Mouse (Mus musculus) neural tube, embryonic 13.5 days (tissue): Measurements from ENCODE around the gene Xk. TPM values are rescaled to one million over a fixed set of nuclear protein-coding genes. Genes with fewer than 3 reads are reported as not detected.

Source experiments
- ATAC-seq: fragments of 200-750 bp; cut with Nextera tagmentation; 2 replicates; pipeline ENCODE4 v1.8.0; 2017; ENCODE audit warnings: low read depth, mild to moderate bottlenecking, moderate TSS enrichment, moderate library complexity
- H3K27ac ChIP-seq: fragments of 300-500 bp; sonication (generic); replicated peaks from 2 replicates; pipeline ENCODE4 v1.5.1; 2015; ENCODE audit warnings: moderate library complexity, mild to moderate bottlenecking, inconsistent platforms
- H3K27me3 ChIP-seq: fragments of 300-500 bp; sonication (generic); 2 replicates; pipeline ENCODE4 v1.6.1; 2015; ENCODE audit warnings: mild to moderate bottlenecking, inconsistent platforms
- H3K36me3 ChIP-seq: fragments of 300-500 bp; sonication (generic); 2 replicates; pipeline ENCODE4 v1.6.1; 2015; ENCODE audit warnings: mild to moderate bottlenecking, inconsistent platforms
- H3K4me1 ChIP-seq: fragments of 300-500 bp; sonication (generic); replicated peaks from 2 replicates; pipeline ENCODE4 v1.6.1; 2015; ENCODE audit warnings: inconsistent platforms
- H3K4me2 ChIP-seq: fragments of 300-500 bp; sonication (generic); 2 replicates; pipeline ENCODE4 v1.6.1; 2015; ENCODE audit warnings: inconsistent platforms, mild to moderate bottlenecking, moderate library complexity
- H3K4me3 ChIP-seq: fragments of 300-500 bp; sonication (generic); 2 replicates; pipeline ENCODE4 v1.5.1; 2015; ENCODE audit warnings: mild to moderate bottlenecking, inconsistent platforms
- H3K9ac ChIP-seq: fragments of 300-500 bp; sonication (generic); 2 replicates; pipeline ENCODE4 v1.6.1; 2015; ENCODE audit warnings: moderate library complexity, mild to moderate bottlenecking, inconsistent platforms
- H3K9me3 ChIP-seq: fragments of 300-500 bp; sonication (generic); 2 replicates; pipeline ENCODE4 v1.6.1; 2016; ENCODE audit warnings: inconsistent platforms
- WGBS: fragments of 180-500 bp; shearing (Covaris S2); methylation state at CpG from one replicate; pipeline ENCODE4 v1.1.7; 2015; 5-methylcytosine and 5-hydroxymethylcytosine counted together
- polyA plus RNA-seq: library from polyadenylated mRNA; unstranded; fragments of >200 nt; fragmentation: Nextera tagmentation; extraction: Ambion mirVana; gene quantifications from 2 replicates; pipeline ENCODE4 v1.2.1, GENCODE M21; 2015

Gene Xk
- polyA plus RNA-seq: 2.7 and 3.5 TPM in 2 replicates

DNA sequence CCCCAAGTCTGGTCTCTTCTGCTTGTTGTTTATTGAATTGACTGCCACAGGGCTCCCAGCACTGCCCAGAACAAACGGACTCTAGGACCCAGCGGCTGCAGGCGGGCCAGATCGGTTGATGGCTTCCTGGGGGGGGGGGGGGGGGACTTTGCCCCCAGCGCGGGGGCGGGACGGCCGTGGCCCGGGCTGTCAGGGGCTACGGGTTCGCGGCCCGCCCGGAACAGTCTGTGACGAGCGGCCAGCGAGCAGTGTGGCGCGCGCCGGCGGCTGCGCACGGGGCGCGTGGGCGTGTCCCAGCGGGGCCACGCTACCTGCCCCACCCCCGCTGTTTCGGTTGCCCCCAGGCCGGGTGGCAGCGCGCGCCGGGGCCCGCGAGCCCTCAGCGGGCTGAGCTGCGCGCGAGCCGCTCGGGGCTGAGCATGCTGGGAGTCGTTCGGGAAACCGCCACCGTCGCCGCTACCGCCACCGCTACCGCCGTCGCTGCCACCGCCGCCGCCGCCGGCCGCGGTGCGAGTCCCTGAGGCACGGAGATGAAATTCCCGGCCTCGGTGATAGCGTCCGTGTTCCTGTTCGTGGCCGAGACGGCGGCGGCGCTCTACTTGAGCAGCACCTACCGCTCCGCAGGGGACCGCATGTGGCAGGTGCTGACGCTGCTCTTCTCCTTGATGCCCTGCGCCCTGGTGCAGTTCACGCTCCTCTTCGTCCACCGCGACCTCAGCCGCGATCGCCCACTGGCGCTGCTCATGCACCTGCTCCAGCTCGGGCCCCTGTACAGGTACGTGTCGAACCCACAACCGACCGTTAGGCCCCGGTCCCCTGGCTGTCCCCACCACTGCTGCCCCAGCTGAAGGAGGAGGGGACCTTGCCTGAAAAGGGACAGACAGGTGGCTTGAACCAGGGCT is at the start of gene Xk:
Gene Xk (plus strand): TSS at position 297 of the 902 bp plus-strand sequence.
- Histone ChIP-seq H3K27me3 (no peaks in the 10 kb centered on the region), H3K4me1 (no peaks in the 10 kb centered on the region), H3K36me3 (no peaks in the 10 kb centered on the region), H3K9ac (peak within 1 kb of the TSS; percentile 75), H3K4me2 (peak within 1 kb of the TSS; percentile 54), H3K27ac (peak within 1 kb of the TSS; percentile 38), H3K4me3 (peak within 1 kb of the TSS; percentile 57), H3K9me3 (no peaks in the 10 kb centered on the region)
- ATAC-seq: peak; percentile 95
- 13% methylated on average over 58 of the region's 94 CpGs for WGBS

DNA sequence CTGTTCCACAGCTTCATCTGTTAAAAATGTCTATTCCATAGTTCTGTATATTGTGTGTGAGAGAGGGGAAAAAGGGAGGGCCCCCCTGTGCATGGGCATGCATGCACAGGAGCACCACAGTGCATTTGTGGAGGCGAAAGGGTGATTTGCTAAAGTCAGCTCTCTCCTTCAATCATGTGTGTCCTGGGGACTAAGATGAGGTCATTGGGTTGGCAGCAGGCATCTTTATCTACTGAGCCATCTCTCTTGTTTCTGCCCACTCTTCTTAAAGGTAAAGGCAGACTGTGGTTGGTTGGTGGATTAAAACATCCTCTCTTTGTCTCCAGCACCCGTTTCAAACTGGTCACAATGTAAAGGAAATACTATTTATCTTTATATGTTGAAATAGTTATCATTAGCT is 45.5 kb upstream of the Xk start:
- Histone ChIP-seq H3K27ac (no peak overlapping the region), H3K4me2 (no peak overlapping the region), H3K27me3 (no peaks in the 10 kb centered on the region), H3K9ac (no peak overlapping the region), H3K9me3 (no peaks in the 10 kb centered on the region), H3K4me3 (no peak overlapping the region), H3K4me1 (no peaks in the 10 kb centered on the region), H3K36me3 (no peaks in the 10 kb centered on the region)
- ATAC-seq: no peak
- WGBS: 82% methylated on average over 2 of the region's 2 CpGs

- H3K27me3 ChIP-seq: no peaks in the 10 kb centered on the region
- WGBS: 53% methylated on average over 5 of the region's 5 CpGs
- no peaks in the 10 kb centered on the region for H3K9me3 ChIP-seq
- no peak overlapping the region for H3K9ac ChIP-seq
- H3K4me2 ChIP-seq: no peak overlapping the region
- no peaks in the 10 kb centered on the region for H3K36me3 ChIP-seq
- peak; percentile 63; the same call in 1 of the 2 replicates for ATAC-seq
- no peak overlapping the region for H3K4me3 ChIP-seq
- H3K4me1 ChIP-seq: no peaks in the 10 kb centered on the region
- H3K27ac ChIP-seq: no peak overlapping the region
Measured at GRCm38 (mm10) chrX:9240737-9241591, 31.6 kb upstream of the Xk start.

DNA sequence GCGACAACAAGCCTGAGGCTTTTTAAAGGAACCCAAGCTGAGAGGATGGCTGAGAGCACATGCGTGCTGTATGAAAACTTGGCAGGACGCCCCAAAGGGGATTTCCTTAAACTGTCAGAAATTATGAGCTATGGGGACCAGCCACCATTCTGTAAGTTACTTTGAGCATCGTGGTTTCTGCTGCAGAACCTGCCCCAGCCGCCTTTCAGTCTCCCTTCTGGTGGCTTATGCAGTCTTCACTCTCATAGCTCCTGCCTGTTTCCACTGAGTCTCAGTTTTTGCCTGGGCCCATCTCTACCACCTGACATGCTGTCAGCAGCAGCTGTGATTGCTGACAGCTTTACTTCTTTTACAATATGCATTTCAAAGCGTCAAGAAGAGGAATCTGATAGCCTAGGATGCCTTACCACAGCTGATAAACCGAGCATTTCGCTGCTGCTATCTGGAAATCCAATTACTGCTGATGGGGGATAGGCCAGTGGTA is 29.1 kb upstream of the Xk start:
- H3K4me1 ChIP-seq: no peaks in the 10 kb centered on the region
- ATAC-seq: no peak
- WGBS: 67% methylated on average over 8 of the region's 8 CpGs
- H3K9me3 ChIP-seq: no peaks in the 10 kb centered on the region
- H3K36me3 ChIP-seq: no peaks in the 10 kb centered on the region
- no peak overlapping the region for H3K4me3 ChIP-seq
- no peak overlapping the region for H3K4me2 ChIP-seq
- no peak overlapping the region for H3K9ac ChIP-seq
- H3K27ac ChIP-seq: no peak overlapping the region
- H3K27me3 ChIP-seq: no peaks in the 10 kb centered on the region

DNA sequence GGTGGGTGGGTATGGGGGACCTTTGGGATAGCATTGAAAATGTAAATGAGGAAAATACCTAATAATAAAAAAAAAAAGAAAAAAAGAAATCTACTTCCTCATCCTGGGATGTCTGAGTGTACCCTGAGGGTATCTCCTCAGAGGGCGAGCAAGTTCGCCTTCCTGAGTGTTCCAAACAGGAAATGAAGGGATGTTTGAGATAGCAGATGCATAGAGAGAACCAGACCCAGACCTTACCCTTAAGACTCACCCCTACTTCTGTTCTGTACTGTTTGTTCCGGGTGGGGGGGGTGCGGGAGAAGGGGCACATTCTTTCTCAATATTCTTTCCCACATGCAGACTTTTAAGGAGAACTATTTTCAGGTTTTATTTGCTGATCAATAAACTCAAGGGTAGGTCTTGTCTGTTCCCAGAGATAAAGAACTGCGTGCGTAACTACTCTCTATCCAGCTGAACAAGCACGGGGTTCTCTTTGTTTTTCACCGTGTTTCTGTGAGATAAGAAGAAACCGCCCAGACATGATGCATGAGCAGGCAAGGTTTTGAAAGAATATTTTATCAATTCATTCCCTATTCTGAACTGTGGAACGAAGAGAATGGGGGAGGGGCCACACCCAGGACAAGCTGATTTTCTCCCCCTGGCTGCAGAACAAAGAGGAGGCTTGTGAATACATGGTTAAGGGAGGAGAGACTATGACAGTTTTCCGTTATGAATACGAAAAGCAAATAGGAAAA is 27.8 kb upstream of the Xk start:
- Histone ChIP-seq H3K27me3 (no peaks in the 10 kb centered on the region), H3K4me3 (no peak overlapping the region), H3K9me3 (no peaks in the 10 kb centered on the region), H3K27ac (no peak overlapping the region), H3K36me3 (no peaks in the 10 kb centered on the region), H3K4me2 (no peak overlapping the region), H3K9ac (no peak overlapping the region), H3K4me1 (no peaks in the 10 kb centered on the region)
- 75% methylated on average over 12 of the region's 12 CpGs for WGBS
- no peak for ATAC-seq

DNA sequence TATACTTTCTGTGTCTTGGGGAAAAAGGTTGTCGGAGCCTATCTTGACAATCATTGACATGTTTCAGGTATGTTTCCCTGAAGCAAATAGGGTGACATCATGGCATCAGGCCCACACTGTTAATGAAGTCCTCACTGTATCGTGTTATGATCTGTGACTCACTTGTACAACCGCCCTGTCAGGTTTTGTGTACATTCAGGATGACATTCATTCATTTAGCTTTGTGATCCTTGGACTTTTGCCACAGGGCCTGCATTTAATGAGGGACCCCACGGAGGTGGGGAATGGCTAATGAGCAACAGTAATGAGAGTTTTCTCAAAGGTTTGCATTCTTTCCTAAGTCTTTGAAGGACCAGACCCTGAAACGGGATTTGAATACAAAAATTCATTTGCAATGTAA is 23.6 kb upstream of the Xk start:
- H3K36me3 ChIP-seq: no peaks in the 10 kb centered on the region
- no peaks in the 10 kb centered on the region for H3K27me3 ChIP-seq
- 55% methylated on average over 5 of the region's 5 CpGs for WGBS
- H3K9ac ChIP-seq: no peak overlapping the region
- no peaks in the 10 kb centered on the region for H3K9me3 ChIP-seq
- no peak overlapping the region for H3K4me3 ChIP-seq
- no peak for ATAC-seq
- no peak overlapping the region for H3K4me2 ChIP-seq
- no peak overlapping the region for H3K27ac ChIP-seq
- no peaks in the 10 kb centered on the region for H3K4me1 ChIP-seq

- ATAC-seq: no peak
- Histone ChIP-seq H3K4me3 (no peak overlapping the region), H3K4me2 (no peak overlapping the region), H3K27me3 (no peaks in the 10 kb centered on the region), H3K4me1 (no peaks in the 10 kb centered on the region), H3K27ac (no peak overlapping the region), H3K36me3 (no peaks in the 10 kb centered on the region), H3K9me3 (no peaks in the 10 kb centered on the region), H3K9ac (no peak overlapping the region)
- 84% methylated on average over 10 of the region's 10 CpGs for WGBS
Measured at GRCm38 (mm10) chrX:9253990-9254389, 18.6 kb upstream of the Xk start.

DNA sequence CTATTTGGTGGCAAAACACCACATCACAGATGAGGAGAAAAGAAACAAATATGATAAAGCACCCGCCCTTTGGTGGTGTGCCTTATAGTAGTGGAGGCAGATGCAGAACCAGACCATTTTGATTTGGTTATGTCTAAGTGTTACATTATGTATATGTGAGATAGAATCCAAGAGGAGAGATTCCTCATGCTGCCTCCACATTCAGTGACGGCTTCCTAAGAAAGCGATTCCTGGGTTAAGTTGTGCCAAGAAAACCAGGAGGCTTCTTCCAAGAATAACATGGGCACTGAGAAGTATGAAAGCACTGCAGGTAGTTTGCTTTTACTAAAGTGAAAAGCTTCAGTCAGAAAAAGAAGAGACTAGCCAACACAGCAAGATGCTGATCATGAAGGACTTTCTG is 17.7 kb upstream of the Xk start:
- WGBS: 90% methylated on average over 3 of the region's 3 CpGs
- no peak overlapping the region for H3K9ac ChIP-seq
- H3K4me2 ChIP-seq: no peak overlapping the region
- no peak overlapping the region for H3K27ac ChIP-seq
- no peak for ATAC-seq
- no peaks in the 10 kb centered on the region for H3K27me3 ChIP-seq
- no peak overlapping the region for H3K4me3 ChIP-seq
- H3K36me3 ChIP-seq: no peaks in the 10 kb centered on the region
- H3K4me1 ChIP-seq: no peaks in the 10 kb centered on the region
- no peaks in the 10 kb centered on the region for H3K9me3 ChIP-seq

DNA sequence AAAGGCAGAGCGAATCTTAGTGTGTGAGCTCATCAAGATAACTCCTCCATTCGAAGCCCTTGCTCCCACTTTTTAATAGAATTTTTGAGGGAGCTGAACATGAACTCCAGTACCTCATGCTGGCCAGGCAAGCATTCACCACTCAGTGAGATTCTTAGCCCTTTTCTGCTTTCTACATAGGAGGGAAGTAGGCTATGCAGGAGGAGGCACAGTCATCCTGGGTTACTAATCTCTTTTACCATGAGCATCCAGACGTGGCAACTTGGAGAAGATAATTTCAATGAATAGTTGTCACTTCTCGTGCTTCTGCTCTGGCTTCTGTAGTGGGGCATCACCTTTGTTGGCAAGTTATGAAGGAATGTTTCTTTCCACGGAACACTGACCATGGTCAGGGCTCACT is 15.8 kb upstream of the Xk start, which contains the start of gene Gm14862:
Gene Gm14862 (minus strand): TSS at position 134 of the 400 bp plus-strand sequence.
- 86% methylated on average over 5 of the region's 5 CpGs for WGBS
- Histone ChIP-seq H3K9me3 (no peaks in the 10 kb centered on the region), H3K27ac (no peak within 1 kb of the TSS), H3K36me3 (no peaks in the 10 kb centered on the region), H3K9ac (no peak within 1 kb of the TSS), H3K4me2 (no peak within 1 kb of the TSS), H3K4me3 (no peak within 1 kb of the TSS), H3K27me3 (no peaks in the 10 kb centered on the region), H3K4me1 (no peaks in the 10 kb centered on the region)
- ATAC-seq: no peak

GRCm38 (mm10) chrX:9257831-9258230 is 14.7 kb upstream of the Xk start:
- H3K4me1 ChIP-seq: no peaks in the 10 kb centered on the region
- WGBS: 95% methylated on average over 7 of the region's 7 CpGs
- no peaks in the 10 kb centered on the region for H3K9me3 ChIP-seq
- H3K9ac ChIP-seq: no peak overlapping the region
- no peak overlapping the region for H3K4me3 ChIP-seq
- H3K36me3 ChIP-seq: no peaks in the 10 kb centered on the region
- ATAC-seq: no peak
- H3K27ac ChIP-seq: no peak overlapping the region
- no peak overlapping the region for H3K4me2 ChIP-seq
- no peaks in the 10 kb centered on the region for H3K27me3 ChIP-seq

- H3K9ac ChIP-seq: no peak overlapping the region
- H3K4me2 ChIP-seq: no peak overlapping the region
- no peak overlapping the region for H3K27ac ChIP-seq
- no peaks in the 10 kb centered on the region for H3K9me3 ChIP-seq
- no peaks in the 10 kb centered on the region for H3K36me3 ChIP-seq
- no peaks in the 10 kb centered on the region for H3K4me1 ChIP-seq
- no peak overlapping the region for H3K4me3 ChIP-seq
- no peak for ATAC-seq
- no peaks in the 10 kb centered on the region for H3K27me3 ChIP-seq
- WGBS: 88% methylated on average over 1 of the region's 1 CpGs
Measured at GRCm38 (mm10) chrX:9259267-9259666, 13.3 kb upstream of the Xk start.
